Mouse (Mus musculus) midbrain, embryonic 15.5 days (tissue): ENCODE measurements around the gene Zfp648. TPM values are rescaled to one million over a fixed set of nuclear protein-coding genes. Genes with fewer than 3 reads are reported as not detected.

Experiments used
- ATAC-seq: fragments of 200-750 bp; cut with Nextera tagmentation; replicated peaks from 2 replicates; pipeline ENCODE4 v1.8.0; 2017; ENCODE audit warnings: moderate TSS enrichment
- H3K27ac ChIP-seq: fragments of 300-500 bp; sonication (generic); 2 replicates; pipeline ENCODE4 v1.5.1; 2015; ENCODE audit warnings: mild to moderate bottlenecking, inconsistent platforms
- H3K27me3 ChIP-seq: fragments of 300-500 bp; sonication (generic); replicated peaks from 2 replicates; pipeline ENCODE4 v1.6.1; 2015; ENCODE audit warnings: inconsistent platforms
- H3K36me3 ChIP-seq: fragments of 300-500 bp; sonication (generic); replicated peaks from 2 replicates; pipeline ENCODE4 v1.6.1; 2015; ENCODE audit warnings: inconsistent platforms
- H3K4me1 ChIP-seq: fragments of 300-500 bp; sonication (generic); 2 replicates; pipeline ENCODE4 v1.6.1; 2015; ENCODE audit warnings: inconsistent platforms
- H3K4me2 ChIP-seq: fragments of 300-500 bp; sonication (generic); 2 replicates; pipeline ENCODE4 v1.6.1; 2015; ENCODE audit warnings: inconsistent platforms, mild to moderate bottlenecking, moderate library complexity
- H3K4me3 ChIP-seq: fragments of 300-500 bp; sonication (generic); 2 replicates; pipeline ENCODE4 v1.5.1; 2015; ENCODE audit warnings: mild to moderate bottlenecking, inconsistent platforms
- H3K9ac ChIP-seq: fragments of 300-500 bp; sonication (generic); 2 replicates; pipeline ENCODE4 v1.6.1; 2015; ENCODE audit warnings: mild to moderate bottlenecking, inconsistent platforms
- H3K9me3 ChIP-seq: fragments of 300-500 bp; sonication (generic); 2 replicates; pipeline ENCODE4 v1.6.1; 2016; ENCODE audit warnings: inconsistent platforms
- WGBS: fragments of 180-500 bp; shearing (Covaris S2); methylation state at CpG from one replicate; pipeline ENCODE4 v1.1.7; 2015; ENCODE audit warnings: mixed read lengths; 5-methylcytosine and 5-hydroxymethylcytosine counted together
- polyA plus RNA-seq: library from polyadenylated mRNA; unstranded; fragments of >200 nt; fragmentation: Nextera tagmentation; extraction: Ambion mirVana; gene quantifications from 2 replicates; pipeline ENCODE4 v1.2.1, GENCODE M21; 2015

Zfp648 gene
- polyA plus RNA-seq, result 0.74 and 0.87 TPM in 2 replicates

DNA sequence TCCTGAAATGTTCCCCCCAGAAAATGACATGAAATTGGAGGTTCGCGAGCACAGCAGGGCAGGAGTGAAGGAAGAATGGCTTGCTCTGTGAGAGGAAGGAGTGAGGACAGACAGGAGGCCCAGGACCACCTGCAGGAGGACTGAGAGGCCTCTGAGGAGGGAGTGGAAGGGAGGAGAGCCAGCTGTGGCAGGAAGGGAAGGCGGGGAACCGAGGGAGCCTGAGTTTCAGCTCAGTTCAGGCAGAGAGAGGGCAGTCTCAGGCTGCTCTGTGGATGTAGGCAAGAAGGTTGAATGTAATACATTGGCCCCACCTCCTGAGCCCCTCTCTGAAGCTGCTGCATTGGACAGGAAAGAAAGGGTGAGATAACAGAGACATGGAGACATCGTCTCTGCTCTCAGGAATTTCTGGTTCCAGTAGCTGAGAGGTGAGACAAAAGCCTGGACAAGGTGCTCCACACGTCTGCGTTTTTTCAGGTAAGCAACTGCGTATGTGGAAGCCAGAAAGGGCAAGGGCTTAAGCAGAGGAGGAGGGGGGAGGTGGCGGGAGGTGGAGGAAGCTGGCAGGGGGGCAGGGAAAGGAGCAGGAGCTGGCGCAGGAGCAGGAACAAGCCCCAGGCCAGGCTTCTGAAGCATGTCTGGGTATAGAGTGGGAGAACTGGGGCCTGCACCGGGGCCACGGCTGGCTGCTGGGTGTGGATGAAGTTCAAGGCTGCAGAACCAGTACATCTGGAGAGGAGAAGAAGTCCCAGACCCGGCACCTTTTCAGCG, at the start of gene Zfp648:
TSS of gene Zfp648 (plus strand) at position 233 of the 768 bp plus-strand sequence.
- Histone ChIP-seq H3K9ac (no peak within 1 kb of the TSS), H3K27ac (no peak within 1 kb of the TSS), H3K27me3 (peaks cover 27% of the 10 kb centered on the region), H3K36me3 (no peaks in the 10 kb centered on the region), H3K4me1 (peaks cover 10% of the 10 kb centered on the region), H3K9me3 (no peaks in the 10 kb centered on the region), H3K4me2 (no peak within 1 kb of the TSS), H3K4me3 (no peak within 1 kb of the TSS)
- WGBS, result 38% methylated on average over 14 of the region's 14 CpGs
- no peak for ATAC-seq

GRCm38 (mm10) chr1:154152539-154152938, 48.4 kb upstream of the Zfp648 start:
- no peak overlapping the region for H3K9ac ChIP-seq
- H3K4me1 ChIP-seq, result peaks cover 16% of the 10 kb centered on the region
- no peak overlapping the region for H3K4me3 ChIP-seq
- no peak overlapping the region for H3K4me2 ChIP-seq
- H3K36me3 ChIP-seq, result no peaks in the 10 kb centered on the region
- no peak overlapping the region for H3K27ac ChIP-seq
- H3K9me3 ChIP-seq, result no peaks in the 10 kb centered on the region
- no peaks in the 10 kb centered on the region for H3K27me3 ChIP-seq
- WGBS, result 79% methylated on average over 1 of the region's 1 CpGs
- ATAC-seq, result no peak

- Histone ChIP-seq H3K9ac (no peak overlapping the region), H3K27me3 (no peaks in the 10 kb centered on the region), H3K27ac (no peak overlapping the region), H3K4me3 (no peak overlapping the region), H3K4me1 (peaks cover 16% of the 10 kb centered on the region), H3K9me3 (no peaks in the 10 kb centered on the region), H3K36me3 (no peaks in the 10 kb centered on the region), H3K4me2 (no peak overlapping the region)
- WGBS, result 88% methylated on average over 7 of the region's 7 CpGs
- ATAC-seq, result no peak
These were observed 47.2 kb upstream of the Zfp648 start for GRCm38 (mm10) chr1:154153800-154154199.

GRCm38 (mm10) chr1:154156177-154157062, 44.6 kb upstream of the Zfp648 start:
- H3K4me3 ChIP-seq, result no peak overlapping the region
- WGBS, result 37% methylated on average over 14 of the region's 14 CpGs
- H3K27me3 ChIP-seq, result no peaks in the 10 kb centered on the region
- no peak overlapping the region for H3K9ac ChIP-seq
- peak; percentile 94 for ATAC-seq
- H3K36me3 ChIP-seq, result no peaks in the 10 kb centered on the region
- peak overlapping the region; percentile 69 for H3K27ac ChIP-seq
- 0 out of 2 replicates have a peak, but pooled peaks cover 6% of the 10 kb centered on the region for H3K4me1 ChIP-seq
- H3K9me3 ChIP-seq, result no peaks in the 10 kb centered on the region
- no peak overlapping the region for H3K4me2 ChIP-seq

DNA sequence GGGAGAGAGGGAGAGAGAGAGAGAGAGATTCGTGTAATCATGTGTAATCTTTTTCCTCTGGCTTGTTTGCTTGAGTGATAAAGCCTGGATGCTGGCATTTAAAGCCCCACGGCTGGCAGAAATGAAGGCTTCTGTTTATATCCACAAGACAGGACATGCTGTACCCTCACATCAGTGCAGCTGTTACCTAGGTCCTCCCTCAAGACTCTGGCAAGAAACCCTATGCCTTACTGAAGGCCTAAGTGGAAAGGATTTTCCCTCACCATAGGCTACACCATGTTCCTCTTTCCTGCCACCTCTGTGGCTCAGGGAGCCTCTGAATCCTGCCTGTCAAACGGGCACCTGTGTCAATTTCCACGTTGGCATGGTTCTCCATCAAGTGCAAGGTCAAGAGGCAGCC, 43.9 kb upstream of the Zfp648 start:
- 0 out of 2 replicates have a peak, but pooled peaks cover 6% of the 10 kb centered on the region for H3K4me1 ChIP-seq
- no peak overlapping the region for H3K4me2 ChIP-seq
- no peak overlapping the region for H3K4me3 ChIP-seq
- 47% methylated on average over 4 of the region's 4 CpGs for WGBS
- peak overlapping the region; percentile 69 for H3K27ac ChIP-seq
- no peaks in the 10 kb centered on the region for H3K36me3 ChIP-seq
- H3K9ac ChIP-seq, result no peak overlapping the region
- 0 out of 2 replicates have a peak, but pooled peaks have one; percentile 56 for ATAC-seq
- H3K27me3 ChIP-seq, result no peaks in the 10 kb centered on the region
- no peaks in the 10 kb centered on the region for H3K9me3 ChIP-seq

DNA sequence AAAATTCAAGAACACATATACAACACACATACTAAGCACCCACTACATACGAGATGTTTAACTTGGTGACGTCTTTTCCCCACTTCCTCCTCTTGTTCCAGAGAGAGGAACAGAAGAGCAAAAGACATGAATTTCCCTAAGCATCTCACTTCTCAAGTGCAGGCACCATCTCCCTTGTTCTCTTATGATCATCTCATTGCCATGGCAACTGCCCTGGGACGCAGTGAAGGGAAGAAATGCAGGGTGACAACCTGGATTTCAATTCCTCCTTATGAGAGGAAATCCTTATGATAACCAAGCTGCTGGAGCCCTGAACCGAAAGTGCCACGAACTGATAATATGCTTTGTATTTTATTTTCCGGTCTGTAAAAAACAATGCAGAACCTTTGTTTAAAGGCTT, 33.3 kb upstream of the Zfp648 start:
- H3K4me2 ChIP-seq, result 0 out of 2 replicates have a peak overlapping the region, but pooled peaks have one; percentile 4
- no peaks in the 10 kb centered on the region for H3K4me1 ChIP-seq
- H3K9me3 ChIP-seq, result no peaks in the 10 kb centered on the region
- no peak overlapping the region for H3K9ac ChIP-seq
- no peaks in the 10 kb centered on the region for H3K36me3 ChIP-seq
- H3K4me3 ChIP-seq, result no peak overlapping the region
- 0 out of 2 replicates have a peak overlapping the region, but pooled peaks have one; percentile 11 for H3K27ac ChIP-seq
- no peaks in the 10 kb centered on the region for H3K27me3 ChIP-seq
- WGBS, result 67% methylated on average over 6 of the region's 6 CpGs
- 0 out of 2 replicates have a peak, but pooled peaks have one; percentile 17 for ATAC-seq

DNA sequence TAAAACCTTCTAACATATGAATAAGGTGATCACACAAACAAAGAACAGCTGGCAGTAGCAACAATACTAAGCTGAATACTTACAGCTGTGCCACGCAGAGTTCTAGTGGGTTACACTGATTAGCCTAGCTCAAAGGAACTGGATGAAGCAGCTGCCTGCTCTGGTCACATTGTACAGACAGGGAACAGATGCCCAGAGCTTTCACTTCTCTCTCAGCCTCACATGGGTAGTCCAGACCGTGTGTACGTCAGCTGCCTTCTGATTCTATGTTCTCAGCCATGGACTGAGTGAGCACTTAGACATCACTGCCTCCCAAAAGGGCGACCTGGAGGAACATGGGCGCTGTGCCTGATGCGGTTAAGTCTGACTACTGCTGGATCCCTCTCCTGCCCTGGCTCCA, 25.7 kb upstream of the Zfp648 start:
- no peak overlapping the region for H3K9ac ChIP-seq
- WGBS, result 71% methylated on average over 6 of the region's 6 CpGs

GRCm38 (mm10) chr1:154177781-154178180, 23.2 kb upstream of the Zfp648 start:
- 84% methylated on average over 4 of the region's 4 CpGs for whole genome bisulfite sequencing
- ATAC-seq, result no peak

More for the DNA sequence above, 25.7 kb upstream of the Zfp648 start:
- H3K9me3 ChIP-seq, result no peaks in the 10 kb centered on the region
- no peak for ATAC-seq
- no peak overlapping the region for H3K4me2 ChIP-seq
- H3K4me1 ChIP-seq, result no peaks in the 10 kb centered on the region
- H3K27ac ChIP-seq, result no peak overlapping the region
- no peak overlapping the region for H3K4me3 ChIP-seq
- no peaks in the 10 kb centered on the region for H3K27me3 ChIP-seq
- no peaks in the 10 kb centered on the region for H3K36me3 ChIP-seq

DNA sequence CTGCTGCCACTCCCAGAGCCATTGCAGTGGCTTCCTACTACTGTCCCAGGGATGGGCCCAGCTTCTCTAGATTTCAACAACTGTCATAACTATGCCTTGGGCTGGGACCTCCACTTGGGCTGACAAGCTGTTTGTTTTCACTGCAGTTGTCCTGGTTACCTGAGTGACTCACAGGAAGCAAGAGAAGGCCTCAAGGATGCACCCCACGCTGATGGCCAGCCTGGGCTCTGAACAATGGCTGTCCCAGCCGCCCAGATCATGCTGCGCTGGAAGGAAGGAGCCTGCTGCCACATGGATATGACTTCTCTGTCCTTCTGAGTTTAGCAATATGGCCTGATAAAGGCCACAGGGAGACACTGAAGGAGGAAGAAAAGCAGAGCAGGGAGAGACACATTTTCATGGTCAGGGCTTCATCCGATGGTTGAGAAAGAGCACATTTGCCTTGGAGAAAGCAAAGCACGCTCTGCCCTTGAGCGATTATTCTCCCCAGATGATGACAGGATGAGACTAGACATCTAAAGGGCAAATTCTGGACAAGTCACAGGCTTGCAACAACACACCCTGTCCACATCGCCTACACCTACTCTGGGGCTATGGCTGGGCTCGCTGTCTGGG, 22.3 kb upstream of the Zfp648 start:
- H3K4me3 ChIP-seq, result no peak overlapping the region
- H3K9me3 ChIP-seq, result no peaks in the 10 kb centered on the region
- H3K27ac ChIP-seq, result no peak overlapping the region
- WGBS, result 90% methylated on average over 8 of the region's 8 CpGs
- H3K4me2 ChIP-seq, result no peak overlapping the region
- no peaks in the 10 kb centered on the region for H3K36me3 ChIP-seq
- H3K27me3 ChIP-seq, result no peaks in the 10 kb centered on the region
- H3K9ac ChIP-seq, result no peak overlapping the region
- H3K4me1 ChIP-seq, result peaks cover 2% of the 10 kb centered on the region; the same call in 1 of the 2 replicates
- no peak for ATAC-seq

More at GRCm38 (mm10) chr1:154177781-154178180, 23.2 kb upstream of the Zfp648 start:
- H3K9me3 ChIP-seq, result no peaks in the 10 kb centered on the region
- H3K4me2 ChIP-seq, result no peak overlapping the region
- H3K36me3 ChIP-seq, result no peaks in the 10 kb centered on the region
- no peaks in the 10 kb centered on the region for H3K27me3 ChIP-seq
- no peak overlapping the region for H3K4me3 ChIP-seq
- peaks cover 2% of the 10 kb centered on the region; the same call in 1 of the 2 replicates for H3K4me1 ChIP-seq
- no peak overlapping the region for H3K27ac ChIP-seq
- H3K9ac ChIP-seq, result no peak overlapping the region

GRCm38 (mm10) chr1:154180952-154181351, 20.0 kb upstream of the Zfp648 start:
- Histone ChIP-seq H3K27ac (no peak overlapping the region), H3K9ac (no peak overlapping the region), H3K4me2 (no peak overlapping the region), H3K4me3 (no peak overlapping the region), H3K27me3 (no peaks in the 10 kb centered on the region), H3K9me3 (no peaks in the 10 kb centered on the region), H3K36me3 (no peaks in the 10 kb centered on the region), H3K4me1 (peaks cover 2% of the 10 kb centered on the region; the same call in 1 of the 2 replicates)
- WGBS, result 31% methylated on average over 2 of the region's 2 CpGs
- peak; percentile 98 for ATAC-seq

DNA sequence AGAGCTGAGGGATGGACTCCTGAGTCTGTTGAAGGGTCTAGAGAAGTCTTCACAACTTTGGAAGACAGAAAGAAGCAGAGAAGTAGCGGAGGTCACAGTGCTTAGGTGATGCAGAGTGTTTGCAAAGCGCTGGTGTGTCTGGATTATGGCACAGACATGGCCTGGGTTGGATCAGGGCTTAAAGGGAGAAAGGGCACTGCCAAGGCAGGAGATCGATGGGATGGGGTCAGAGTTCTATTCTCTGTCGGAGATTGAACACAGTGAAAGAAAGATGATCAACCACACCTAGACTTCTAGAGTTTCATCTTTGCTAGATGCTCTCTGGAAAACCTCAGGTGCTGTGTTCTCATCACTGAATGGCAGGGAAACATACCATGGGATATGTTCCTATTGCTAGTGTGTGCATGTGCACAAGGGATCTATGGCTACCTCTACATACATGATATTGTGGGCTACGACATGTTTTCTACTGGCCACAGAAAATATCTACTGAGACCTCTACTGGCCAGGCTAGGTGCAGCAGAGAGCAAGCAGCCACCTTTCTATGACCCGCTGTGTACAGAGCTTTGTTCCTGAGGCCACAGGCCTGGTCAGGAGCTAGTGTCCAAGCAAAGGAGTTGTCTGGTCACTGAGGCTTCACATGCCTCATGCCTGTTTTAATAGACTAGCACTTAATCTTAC, 18.5 kb upstream of the Zfp648 start:
- Histone ChIP-seq H3K27ac (no peak overlapping the region), H3K4me2 (no peak overlapping the region), H3K36me3 (no peaks in the 10 kb centered on the region), H3K9ac (no peak overlapping the region), H3K4me3 (no peak overlapping the region), H3K9me3 (no peaks in the 10 kb centered on the region), H3K27me3 (no peaks in the 10 kb centered on the region), H3K4me1 (peaks cover 2% of the 10 kb centered on the region; the same call in 1 of the 2 replicates)
- WGBS, result 77% methylated on average over 6 of the region's 6 CpGs
- ATAC-seq, result no peak
